Mouse (Mus musculus): Measurements from ENCODE around the gene Perp.

The Perp gene

DNA sequence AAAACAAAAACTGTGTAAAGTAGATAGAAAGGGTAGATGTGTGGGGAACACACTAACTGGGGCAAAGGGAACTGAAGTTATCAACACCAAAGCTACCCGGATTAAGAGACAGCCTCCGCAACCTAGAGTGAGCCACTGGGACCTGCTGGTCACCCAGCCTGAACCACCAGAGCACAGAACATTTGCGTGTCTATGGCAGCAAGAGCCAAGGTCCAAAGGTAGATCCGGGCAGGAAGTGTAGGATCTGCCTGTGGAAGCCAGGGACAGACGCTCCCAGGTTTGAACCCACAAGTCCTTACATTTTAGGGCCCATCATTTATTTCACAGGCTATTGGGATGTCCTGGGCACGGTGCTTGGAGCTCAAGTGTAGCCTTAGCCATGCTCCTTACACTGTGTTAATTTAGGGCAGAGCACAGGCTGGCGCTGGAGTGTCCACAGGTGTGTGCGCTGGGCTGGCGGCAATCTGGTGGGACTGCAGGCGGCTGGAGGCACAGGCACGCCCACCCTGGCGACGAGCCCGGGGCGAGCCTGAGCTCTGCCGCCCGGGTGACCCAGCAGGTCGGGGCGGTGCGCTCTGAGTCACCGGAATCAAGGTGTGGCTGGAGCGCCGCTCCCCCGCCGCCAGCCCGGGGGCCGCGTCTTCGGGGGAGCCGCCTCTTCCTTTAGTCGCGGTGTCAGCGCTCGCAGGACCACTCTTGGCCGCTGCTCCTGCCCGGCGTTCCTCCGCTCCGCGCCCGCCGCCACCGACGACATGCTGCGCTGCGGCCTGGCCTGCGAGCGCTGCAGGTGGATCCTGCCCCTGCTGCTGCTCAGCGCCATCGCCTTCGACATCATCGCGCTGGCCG is at the start of gene Perp:
Perp (plus strand) TSS at position 580 of the 846 bp plus-strand sequence.
- peak; percentile 78 for DNase-seq

DNA sequence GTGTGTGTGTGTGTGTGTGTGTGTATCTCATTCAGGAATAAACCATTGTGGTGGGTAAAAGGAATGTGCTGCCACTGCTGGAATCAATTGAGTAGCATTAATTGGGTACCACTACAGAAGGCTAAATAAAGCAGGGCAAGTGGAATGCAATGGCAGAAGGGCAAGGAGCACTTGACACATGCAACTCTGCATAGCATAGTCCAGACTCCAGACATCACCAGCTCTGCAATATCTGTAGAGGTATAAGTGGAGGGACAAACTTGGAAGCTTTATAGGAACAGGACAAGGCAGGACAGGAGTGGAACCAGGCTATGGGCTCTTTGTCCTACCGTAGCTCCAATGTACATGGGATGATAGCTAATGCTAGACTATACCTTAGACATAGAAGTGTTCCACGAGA is 33.1 kb upstream of the Perp start:
- no peak for DNase-seq

DNA sequence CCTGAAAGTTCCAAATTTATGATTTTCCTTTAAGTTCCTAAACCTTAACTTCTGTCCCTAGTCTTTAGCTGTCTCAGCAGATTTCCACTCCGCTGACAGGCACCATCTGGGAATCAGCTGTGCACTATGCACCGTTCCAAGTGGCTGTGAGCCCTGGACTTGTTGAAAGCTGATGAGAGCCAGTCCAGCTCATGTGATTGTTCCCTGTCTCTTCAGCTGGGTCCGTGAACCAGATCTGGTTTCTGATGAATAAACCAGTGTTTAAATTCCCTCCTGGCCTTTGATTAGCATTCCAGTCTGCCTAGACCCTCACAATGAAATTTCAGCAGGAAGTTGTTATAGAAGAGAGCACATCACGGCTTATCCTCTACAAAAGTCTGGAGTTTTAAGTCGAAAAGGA is 28.3 kb upstream of the Perp start:
- peak; percentile 15 for DNase-seq

DNA sequence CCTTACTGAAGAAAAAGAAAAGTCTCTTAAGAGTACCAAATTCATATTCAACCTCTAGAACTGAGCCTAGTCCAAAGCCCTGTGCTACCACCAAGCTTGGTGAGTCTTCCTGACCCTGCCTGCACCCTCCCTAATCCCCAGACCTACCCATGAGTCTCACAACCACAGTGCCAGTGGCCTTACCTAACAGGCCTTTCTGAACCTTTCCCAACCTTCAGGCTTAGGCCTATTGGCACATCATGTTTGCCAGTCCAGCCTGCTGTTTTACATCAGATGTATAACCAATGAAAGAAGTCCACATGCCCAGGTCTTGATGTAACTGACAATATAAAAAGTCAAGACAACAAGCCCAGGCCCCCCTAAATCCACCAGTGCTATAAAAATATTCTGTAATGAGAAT is 19.7 kb upstream of the Perp start:
- no peak for DNase-seq

DNA sequence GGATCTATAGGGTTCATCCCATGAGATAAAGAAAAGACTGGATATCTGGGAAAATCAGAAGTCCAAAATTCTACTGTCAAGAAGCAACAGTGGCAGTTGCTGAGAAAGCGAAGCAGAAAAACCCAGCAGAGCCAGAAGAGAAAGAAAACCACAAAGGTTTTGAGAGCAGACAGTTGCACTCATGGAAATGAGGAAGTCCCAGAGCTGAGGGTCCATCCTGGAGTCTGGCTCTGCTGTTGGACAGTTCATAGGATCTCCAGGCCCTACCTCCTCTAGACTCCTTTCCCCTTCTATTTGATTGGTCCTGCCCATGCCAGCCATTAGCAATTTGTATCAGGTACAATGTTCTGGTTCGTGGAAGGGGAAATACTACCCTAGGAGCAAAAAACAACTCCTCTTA is 18.7 kb upstream of the Perp start:
- no peak for DNase-seq

DNA sequence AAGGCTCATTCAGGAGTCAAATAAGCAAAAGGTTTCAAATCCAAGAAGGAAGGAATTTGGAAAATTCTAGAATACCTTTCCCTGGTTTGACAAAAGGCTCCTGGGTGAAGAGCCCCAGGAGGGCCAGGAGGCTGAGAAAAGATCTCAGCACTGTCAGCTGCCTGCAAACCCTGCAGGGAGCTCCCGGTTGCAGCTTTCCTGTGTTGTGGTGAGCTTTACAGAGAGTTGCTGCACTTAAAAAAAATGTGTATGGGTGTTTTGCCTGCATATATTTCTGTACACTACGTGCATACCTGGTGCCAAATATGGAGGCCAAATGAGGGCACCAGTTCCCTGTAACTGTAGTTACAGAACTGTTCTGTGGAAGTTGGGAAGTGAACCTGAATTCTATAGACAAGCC is 16.9 kb upstream of the Perp start:
- no peak for DNase-seq

DNA sequence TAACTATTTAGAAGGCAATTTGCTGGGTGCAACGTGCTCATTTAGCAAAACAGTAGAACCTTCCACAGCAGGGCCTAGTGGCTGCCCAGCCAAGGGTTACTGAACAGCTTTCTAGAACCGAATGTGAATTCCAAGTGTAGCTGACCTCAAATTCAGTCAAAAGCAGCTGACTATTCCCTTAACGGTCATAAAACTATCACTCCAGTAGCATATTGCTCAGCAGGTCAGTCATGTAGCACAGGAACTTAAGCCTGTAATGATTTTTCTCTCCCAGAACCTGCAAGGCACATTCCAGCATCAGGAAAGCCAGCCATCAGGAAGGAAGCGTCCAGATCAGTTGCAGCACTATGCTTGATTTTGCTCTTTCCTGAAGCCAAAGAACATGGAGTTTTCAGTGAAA is 14.5 kb upstream of the Perp start:
- no peak for DNase-seq

DNA sequence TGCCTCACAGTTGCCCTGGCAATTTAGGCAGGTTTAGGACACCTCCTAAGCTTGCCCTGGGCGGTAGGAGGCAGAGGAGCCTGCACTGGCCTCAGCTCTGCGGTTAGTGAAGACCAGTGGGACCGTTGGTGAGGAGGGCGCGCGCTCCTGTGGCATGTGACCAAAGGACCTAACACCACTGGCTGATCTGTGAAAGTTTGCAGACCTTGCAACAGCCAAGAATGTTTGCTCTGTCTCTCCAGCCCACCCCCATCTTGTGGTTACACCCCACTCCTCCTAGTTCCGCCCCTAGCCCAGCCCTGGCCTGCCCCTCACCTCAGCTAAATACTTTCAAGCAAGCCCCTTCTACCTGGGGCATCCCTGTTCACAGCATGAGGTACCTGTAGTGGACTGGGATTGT is 13.0 kb upstream of the Perp start:
- no peak for DNase-seq

DNA sequence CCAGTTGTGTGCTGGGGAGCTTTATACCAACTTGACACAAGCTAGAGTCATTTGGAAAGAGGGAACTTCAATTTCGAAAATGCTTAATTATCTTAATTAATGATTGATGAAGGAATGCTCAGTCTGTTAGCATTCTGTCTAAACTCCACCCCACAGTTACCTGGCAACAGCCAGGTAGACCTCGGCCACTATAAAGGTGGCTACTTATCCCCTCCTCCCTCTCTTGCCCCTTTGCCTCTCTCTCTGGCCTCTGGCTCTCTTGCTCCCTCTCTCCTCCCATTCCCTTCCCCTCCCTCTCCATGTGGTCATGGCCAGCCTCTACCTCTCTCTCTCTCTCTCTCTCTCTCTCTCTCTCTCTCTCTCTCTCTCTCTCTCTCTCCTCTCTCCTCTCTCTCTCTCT is 10.4 kb upstream of the Perp start:
- DNase-seq, result peak; percentile 21

DNA sequence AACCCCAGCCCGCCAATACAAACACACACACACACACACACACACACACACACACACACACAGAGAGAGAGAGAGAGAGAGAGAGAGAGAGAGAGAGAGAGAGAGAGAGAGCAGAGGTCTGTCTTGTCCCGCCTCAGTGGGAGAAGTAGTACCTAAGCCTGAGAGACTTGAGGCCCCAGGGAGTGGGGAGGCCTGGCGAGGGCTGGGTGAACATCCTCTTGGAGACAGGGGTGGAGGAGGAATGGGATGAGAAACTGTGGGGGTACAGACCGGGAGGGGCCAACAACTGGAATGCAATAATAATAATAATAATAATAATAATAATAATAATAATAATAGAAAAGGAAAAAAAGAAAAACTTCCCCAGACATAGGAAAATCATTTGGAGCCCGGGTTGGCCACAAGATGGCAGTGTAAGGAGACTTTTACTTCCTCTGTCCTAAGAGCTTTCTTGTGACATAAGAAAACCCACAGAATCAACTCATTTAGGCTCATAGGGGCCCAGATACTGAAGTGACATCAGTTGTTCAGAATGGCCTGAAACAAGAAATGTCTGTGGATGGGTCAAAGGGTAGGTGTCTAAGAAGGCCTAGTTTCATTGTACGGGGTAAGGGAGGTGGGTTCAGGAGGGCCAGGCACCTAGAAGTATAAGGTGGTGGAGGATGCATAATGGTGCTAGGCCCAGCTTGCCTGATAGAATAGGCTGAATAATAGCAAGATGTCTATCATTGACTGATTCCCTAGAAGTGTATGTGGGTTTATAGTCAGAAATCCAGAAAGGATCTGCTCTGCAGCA is 8.9 kb upstream of the Perp start:
- DNase-seq, result no peak

DNA sequence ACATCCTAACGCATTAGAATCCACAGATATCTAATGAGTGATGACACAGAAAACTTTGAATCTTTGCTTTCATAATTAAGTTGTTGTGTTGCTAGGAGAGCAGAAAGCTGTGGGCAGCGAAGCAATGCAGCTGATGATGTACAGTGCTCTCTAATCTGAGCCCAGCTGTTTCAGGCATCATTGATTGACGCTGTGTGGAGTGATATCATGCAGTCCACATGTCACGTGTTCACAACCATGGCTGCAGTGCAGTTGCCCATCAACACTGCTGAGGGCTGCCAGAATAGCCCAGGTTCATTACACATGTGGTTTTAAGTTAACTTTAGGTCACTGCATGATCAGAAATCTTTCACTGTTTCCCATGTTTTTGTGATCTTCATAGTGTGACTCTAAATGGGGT is 5.3 kb upstream of the Perp start:
- no peak for DNase-seq

DNA sequence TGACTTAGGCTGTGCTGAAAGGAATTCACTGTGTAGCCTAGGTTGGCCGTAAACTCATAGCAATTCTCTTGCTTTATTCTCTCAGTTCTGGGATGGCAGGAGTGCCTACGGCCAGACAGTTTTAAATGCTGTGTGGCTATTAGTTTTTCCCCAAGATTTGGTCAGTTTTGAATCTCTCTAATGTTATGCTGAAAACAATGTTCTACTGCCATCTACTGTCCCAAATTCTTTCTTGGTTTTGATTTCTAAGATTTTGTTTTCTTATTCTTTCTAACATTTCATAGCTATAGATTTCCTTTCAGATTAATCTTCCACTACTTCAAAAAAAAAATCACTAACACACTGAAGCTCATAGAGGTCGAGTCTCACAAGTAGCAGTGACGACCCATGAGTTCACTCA is 4.1 kb upstream of the Perp start:
- no peak for DNase-seq

DNA sequence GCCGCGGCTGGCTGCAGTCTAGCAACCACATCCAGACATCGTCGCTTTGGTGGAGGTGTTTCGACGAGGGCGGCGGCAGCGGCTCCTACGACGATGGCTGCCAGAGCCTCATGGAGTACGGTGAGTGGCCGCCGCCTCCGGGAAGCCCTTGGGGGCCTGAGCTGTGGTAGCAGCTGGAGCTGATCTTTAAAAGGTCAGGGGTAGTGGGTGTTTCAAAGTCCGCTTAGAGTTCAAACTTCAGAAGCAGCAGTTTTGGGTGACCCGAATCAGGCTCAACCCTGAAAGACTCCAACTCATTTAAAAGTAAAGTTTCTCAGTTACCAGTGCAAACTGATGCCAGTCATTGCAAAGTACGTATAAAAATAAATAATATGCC is 455 bp downstream of the Perp start:
- peak; percentile 40 for DNase-seq

DNA sequence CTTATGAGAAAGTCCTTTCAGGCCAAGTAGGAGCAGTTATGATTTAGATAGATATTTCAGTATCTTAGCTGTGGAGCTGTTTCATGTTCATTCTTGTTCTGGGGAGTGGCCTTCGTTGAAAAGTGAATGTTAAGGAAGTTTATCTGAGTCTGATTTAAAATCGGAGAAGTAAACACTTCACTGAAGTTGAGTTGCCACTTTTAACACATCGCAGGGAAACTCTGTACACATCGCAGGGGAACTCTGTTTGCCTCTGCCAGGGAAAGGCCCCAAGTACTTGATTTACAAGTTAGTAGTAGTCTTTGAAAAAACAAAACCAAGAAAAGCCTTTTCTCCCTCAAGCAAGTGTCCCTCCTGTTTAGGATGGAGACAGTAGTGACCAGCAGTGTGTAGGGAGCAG is 891 bp downstream of the Perp start:
- DNase-seq, result no peak

DNA sequence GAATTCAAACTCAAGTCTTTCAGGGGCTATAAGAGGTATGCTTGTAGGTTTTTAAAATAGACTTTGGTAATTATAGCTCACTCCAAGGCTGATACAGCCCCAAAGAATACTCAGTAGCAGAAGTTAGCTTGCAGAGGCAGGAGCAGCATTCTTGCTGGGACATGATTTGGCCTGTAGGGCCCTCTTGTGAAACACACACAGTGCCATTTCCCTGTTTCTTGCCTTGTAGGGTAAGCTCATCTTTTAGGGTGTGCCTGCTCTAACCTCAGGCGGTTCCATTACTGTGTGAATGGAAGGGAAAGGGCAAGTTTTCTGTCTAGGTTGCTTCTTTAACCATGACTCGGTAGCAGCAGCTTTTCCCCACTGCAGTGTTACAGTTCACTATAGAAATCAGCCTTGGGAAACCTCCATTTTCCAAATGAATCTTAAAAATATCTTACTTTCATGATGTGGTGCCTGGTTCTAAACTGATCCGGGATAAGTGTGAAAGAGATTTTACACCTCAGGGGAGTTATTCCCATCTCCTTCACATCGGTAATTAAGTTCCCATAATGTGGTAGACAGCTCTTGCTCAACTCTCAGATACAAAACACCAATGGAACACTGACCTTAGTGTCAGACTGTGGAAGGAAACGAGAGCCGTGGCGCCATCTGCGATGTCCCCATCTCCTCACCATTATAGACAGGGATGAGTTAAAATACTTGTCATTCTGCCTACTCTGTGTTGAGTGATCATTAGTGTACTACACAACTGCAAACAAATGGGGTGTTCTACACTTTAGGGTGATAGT is 1.8 kb downstream of the Perp start:
- DNase-seq, result no peak

DNA sequence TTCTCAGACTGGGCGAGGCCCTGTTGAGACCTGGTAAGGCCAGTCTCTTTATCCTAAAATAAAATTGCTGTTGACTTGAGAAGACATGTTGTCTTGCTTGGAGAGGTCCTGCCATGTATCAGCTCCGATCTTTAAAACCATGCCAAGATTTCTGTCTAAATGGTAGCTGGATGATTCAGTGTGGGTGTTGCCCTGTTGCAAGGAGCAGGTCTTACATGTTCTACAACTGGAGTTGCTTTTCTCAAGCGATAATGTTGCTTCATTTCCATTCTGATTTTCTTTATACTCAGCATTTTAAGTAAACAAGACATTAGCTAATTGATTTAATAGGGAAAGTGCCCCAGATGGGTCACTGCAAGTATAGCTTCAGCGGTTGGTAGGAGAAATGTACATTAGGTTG is 5.4 kb downstream of the Perp start:
- DNase-seq, result no peak

DNA sequence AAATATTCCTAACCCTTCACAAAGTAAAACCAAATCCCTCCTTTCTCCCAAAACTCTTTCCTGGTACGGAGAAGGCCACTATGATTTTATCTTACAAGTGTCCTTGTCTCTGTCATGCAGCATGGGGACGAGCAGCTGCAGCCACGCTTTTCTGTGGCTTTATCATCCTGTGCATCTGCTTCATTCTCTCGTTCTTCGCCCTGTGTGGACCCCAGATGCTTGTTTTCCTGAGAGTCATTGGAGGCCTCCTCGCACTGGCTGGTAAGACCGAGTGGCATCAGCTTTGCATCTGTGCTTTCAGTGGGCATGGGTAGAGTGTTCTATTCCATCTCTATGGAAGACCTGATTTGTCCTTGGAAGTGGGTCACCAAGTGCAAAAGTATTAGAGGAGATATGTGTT is 8.6 kb downstream of the Perp start:
- DNase-seq, result no peak

DNA sequence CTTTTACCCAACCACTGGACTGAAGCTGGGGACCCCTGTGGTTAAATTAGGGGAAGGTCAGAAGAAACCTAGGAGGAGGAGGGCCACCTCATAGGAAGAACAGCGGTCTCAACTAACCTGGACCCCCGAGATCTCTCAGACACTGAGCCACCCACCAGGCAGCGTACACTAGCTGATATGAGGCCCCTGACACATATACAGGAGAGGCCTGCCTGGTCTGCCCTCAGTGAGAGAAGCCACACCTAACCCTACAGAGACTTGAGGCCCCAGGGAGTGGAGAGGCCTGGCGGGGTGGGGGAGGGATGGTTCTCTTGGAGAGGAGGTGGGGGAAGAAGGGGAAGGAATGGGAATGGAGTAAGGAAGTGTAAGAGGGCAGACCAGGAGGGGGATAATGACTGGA is 12.4 kb downstream of the Perp start:
- DNase-seq, result no peak

DNA sequence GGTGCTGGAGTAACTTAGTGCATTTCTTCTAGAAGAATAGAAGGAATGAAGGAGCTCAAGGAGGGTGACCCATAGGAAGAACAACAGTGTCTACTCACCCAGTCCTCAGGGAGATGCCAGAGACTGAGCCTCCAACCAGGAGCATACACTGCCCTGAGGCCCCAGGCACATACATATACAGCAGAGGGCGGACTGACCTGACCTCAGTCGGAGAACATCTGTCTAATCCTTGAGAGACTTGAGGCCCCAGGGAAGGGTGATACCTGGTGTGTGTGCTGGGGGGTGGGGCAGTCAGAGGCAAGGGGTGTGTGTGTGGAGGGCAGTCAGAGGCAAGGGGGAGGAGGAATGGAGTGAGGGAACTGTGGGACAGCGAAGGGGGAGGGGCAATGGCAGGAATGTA is 14.8 kb downstream of the Perp start:
- no peak for DNase-seq

DNA sequence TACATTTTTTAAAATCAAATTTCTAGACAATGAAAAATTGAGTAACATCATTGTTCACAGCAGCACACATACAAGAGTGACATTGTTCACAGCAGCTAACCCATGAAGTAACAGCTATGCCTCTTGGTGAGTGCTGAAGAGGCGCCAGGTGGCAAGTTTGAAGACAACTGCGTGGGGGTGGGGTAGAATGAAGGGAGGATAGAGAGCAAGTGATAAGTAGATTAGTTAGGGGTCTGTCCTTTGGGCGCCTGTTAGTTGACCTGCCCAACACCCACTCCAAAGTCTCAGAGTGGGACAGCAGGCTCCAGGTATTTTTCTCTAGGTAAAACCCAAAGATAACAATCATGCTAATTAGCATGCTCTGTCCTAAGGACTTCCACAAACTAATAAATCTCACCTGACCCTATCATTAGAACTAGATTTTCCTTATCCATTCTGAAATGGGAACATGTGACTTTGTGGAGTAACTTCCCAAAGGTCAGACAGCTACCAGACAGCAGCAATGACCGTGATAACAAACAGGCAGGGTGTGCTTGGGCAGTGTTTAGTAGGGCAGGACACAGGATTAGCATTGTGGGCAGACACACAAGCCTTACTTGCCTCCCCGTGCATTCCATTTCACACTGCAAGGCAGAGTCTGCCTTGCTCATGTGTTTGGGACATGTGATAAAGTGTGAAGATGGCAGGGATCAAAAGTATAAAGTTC is 15.5 kb downstream of the Perp start:
- no peak for DNase-seq

DNA sequence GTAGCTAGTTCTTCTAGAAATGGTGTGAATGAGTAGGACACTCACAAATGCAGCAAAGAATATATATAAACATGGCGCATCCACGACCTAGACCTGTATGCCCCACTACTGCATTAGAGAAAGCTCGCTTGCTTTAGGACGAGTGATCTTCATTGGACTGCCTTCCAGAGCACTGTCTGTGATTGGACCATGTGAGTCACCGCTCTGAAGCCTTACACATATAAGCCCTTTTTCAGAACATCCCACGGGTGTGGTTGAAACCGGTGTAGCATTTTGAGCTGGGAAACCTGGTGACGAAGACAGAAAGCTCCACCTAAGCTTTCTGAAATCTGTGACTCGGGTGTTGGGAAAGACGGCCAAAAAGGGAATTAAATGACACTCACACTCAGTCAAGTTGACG is 16.0 kb downstream of the Perp start:
- DNase-seq, result no peak

DNA sequence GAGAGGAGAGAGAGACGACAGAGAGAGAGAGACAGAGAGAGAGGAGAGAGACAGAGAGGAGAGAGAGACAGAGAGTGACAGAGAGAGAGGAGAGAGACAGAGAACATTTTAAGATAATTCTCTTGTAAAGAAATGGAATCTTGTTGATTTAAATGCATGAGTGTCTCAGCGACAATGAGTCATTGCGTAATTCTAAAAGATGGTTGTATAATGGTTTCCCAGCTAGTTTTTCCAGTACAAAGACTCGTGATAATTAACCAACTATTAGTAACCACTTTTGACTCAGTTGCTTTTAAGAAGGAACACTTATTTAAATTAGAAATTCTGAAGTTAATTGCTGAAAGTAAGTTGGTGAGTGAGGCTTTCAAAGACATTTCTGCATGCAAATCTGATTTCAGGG is 16.6 kb downstream of the Perp start:
- no peak for DNase-seq

DNA sequence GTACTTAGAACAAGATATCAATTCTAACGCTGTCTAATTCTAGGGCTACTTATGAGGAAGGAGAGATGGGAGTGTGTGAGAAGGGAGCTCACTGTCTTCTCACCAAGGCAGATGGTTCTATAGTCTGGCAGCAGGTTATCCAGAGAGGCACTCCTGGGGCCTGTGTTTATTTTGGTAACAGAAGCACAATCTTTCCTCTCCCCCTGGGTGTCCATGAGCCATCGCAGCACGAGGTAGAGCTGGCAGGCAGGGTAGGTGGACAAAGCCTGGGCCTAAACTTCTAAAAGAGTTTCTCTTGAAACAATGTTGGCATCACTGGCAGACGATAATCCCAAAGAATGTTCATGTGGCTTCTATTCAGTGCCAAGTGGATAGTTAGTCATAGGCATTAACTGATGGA is 18.5 kb downstream of the Perp start:
- DNase-seq, result no peak

Data from kidney, adult 11 months (tissue).